8 mouse cellular contexts compared by ENCODE assay signal in the genomic region with DNA sequence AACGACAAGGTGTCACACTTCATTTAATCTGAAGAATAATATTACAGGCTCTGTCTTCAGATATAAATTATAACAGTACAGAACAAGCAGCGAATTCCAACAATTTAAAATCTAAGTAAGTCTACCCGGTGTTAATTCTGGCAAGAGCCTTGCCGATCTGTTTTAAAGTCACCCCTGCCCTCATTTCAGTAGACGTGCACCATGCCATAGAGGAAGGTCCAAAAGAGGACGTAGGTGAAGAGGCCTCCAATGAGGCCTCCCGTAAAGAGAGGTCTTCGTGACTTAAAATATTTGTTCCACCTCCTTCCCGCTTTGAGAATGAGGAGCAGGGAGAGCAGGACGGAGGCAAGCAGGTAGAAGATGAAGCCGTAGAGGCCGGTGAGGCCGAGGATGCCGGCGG. TPM values are rescaled to one million over a fixed set of nuclear protein-coding genes. Genes with fewer than 3 reads are reported as not detected.
DNase-seq lines count a peak whose midpoint lies in the region; ATAC-seq and TF ChIP-seq lines count a peak whose summit lies in the region.

No protein-coding gene starts in this region.

- ATAC-seq in heart, embryonic 15.5 days (replicated peaks; ENCODE audit: insufficient number of reproducible peaks, insufficient read depth, low FRiP score, low read depth): no peak
- ATAC-seq in G1E (ENCODE audit: extremely low read depth, insufficient number of reproducible peaks, low FRiP score, poor library complexity, severe bottlenecking): no peak
- no peak for ATAC-seq in forebrain, embryonic 15.5 days (replicated peaks)

- H3K4me2 ChIP-seq in heart, embryonic 15.5 days: peak overlapping the region; percentile 74
- peak overlapping the region; percentile 62 for H3K4me2 ChIP-seq in forebrain, embryonic 15.5 days (replicated peaks)

- peaks cover 38% of the 10 kb centered on the region for H3K4me1 ChIP-seq in heart, embryonic 15.5 days (replicated peaks)
- H3K4me1 ChIP-seq in G1E (ENCODE audit: insufficient read depth, low read depth, low read length): peaks cover 55% of the 10 kb centered on the region
- H3K4me1 ChIP-seq in forebrain, embryonic 15.5 days: peaks cover 34% of the 10 kb centered on the region

- peak overlapping the region; percentile 81 for H3K4me3 ChIP-seq in heart, embryonic 15.5 days
- H3K4me3 ChIP-seq in G1E (ENCODE audit: low read depth, low read length): peak overlapping the region; percentile 98
- H3K4me3 ChIP-seq in forebrain, embryonic 15.5 days: peak overlapping the region; percentile 69
- peak overlapping the region; percentile 93 for H3K4me3 ChIP-seq in macrophage (ENCODE audit: inconsistent target)

- H3K36me3 ChIP-seq in heart, embryonic 15.5 days: peaks cover 18% of the 10 kb centered on the region
- H3K36me3 ChIP-seq in G1E (replicated peaks): peaks cover 50% of the 10 kb centered on the region
- H3K36me3 ChIP-seq in forebrain, embryonic 15.5 days: peaks cover 7% of the 10 kb centered on the region; the same call in 1 of the 2 replicates
- H3K36me3 ChIP-seq in macrophage (ENCODE audit: inconsistent target): no peaks in the 10 kb centered on the region; the same call in 1 of the 2 replicates

- WGBS in heart, embryonic 15.5 days: under 1% methylated on average over 15 of the region's 15 CpGs
- WGBS in forebrain, embryonic 15.5 days: under 1% methylated on average over 15 of the region's 15 CpGs
- WGBS in macrophage (ENCODE audit: missing documents): 2% methylated on average over 13 of the region's 15 CpGs

- no peaks in the 10 kb centered on the region for H3K27me3 ChIP-seq in heart, embryonic 15.5 days
- H3K27me3 ChIP-seq in G1E (ENCODE audit: insufficient read depth, low read length): 0 out of 2 replicates have a peak, but pooled peaks cover 2% of the 10 kb centered on the region
- H3K27me3 ChIP-seq in forebrain, embryonic 15.5 days: no peaks in the 10 kb centered on the region

- H3K9ac ChIP-seq in heart, embryonic 15.5 days: peak overlapping the region; percentile 94
- H3K9ac ChIP-seq in forebrain, embryonic 15.5 days (replicated peaks): peak overlapping the region; percentile 69

- no peaks in the 10 kb centered on the region for H3K9me3 ChIP-seq in heart, embryonic 15.5 days (replicated peaks)
- no peaks in the 10 kb centered on the region for H3K9me3 ChIP-seq in G1E (replicated peaks)
- H3K9me3 ChIP-seq in forebrain, embryonic 15.5 days: no peaks in the 10 kb centered on the region

- no peak for TF ChIP-seq CTCF in G1E (IDR thresholded peaks at IDR 0.05; ENCODE audit: low read depth, low read length)

- peak overlapping the region; percentile 78 for H3K27ac ChIP-seq in heart, embryonic 15.5 days
- peak overlapping the region; percentile 85 for H3K27ac ChIP-seq in forebrain, embryonic 15.5 days (replicated peaks)
- H3K27ac ChIP-seq in macrophage: peak overlapping the region; percentile 17; the same call in 1 of the 2 replicates

- no peak for DNase-seq in heart, adult 9 months (ENCODE audit: low spot score in 2 of 2)
- DNase-seq in G1E (ENCODE audit: low spot score): peak; percentile 52
- no peak for DNase-seq in adrenal gland, postnatal 14 days
- no peak for DNase-seq in embryo, embryonic 9.5 days (ENCODE audit: extremely low spot score)
- DNase-seq in gastrocnemius, adult 8-10 months (ENCODE audit: low spot score in 2 of 2): no peak

- H3K79me2 ChIP-seq in macrophage (ENCODE audit: inconsistent target): peaks cover 78% of the 10 kb centered on the region

RNA-seq across cellular contexts. Expression of gene Emc6, which starts 0.7 kb away (rescaled TPM):
- 90.7 and 98.9 TPM in 2 replicates for polyA plus RNA-seq in heart, embryonic 15.5 days (2015; fragmentation: Nextera tagmentation; extraction: Ambion mirVana)
- total RNA-seq in G1E (2014; fragmentation: Nextera tagmentation) (54.7 and 66.2 TPM in 2 replicates), G1E (2017) (43.7 and 52.7 TPM in 2 replicates)
- polyA plus RNA-seq in G1E (2012) (178 and 243 TPM in 2 replicates), macrophage (2018) (17.6 to 52.2 TPM (median 32.5 TPM) in 3 replicates)
- 131 and 132 TPM in 2 replicates for polyA plus RNA-seq in forebrain, embryonic 15.5 days (2015; fragmentation: Nextera tagmentation; extraction: Ambion mirVana)
- total RNA-seq in macrophage (2018; cell fraction: chromatin; rRNA removed): 10 to 100 TPM in 4 of 26 experiments, 1 to 10 TPM in 22; 2.5 to 11.7 (median 7.7) TPM
- 10 to 100 TPM; 27.5 to 39.7 (median 34.7) TPM for total RNA-seq in macrophage (2018; cell fraction: cytosol; rRNA removed)
- total RNA-seq in macrophage (2018; cell fraction: nucleus; rRNA removed): 10 to 100 TPM in 24 of 26 experiments, 1 to 10 TPM in 2; 7.9 to 32.0 (median 16.5) TPM
- total RNA-seq in adrenal gland, postnatal 14 days (2021): 104 and 115 TPM in 2 replicates
- 10 to 100 TPM; 80.9 to 89.6 (median 84.1) TPM for total RNA-seq in gastrocnemius, adult 8-10 months (2022)

RNA-seq across cellular contexts. Expression of gene Tax1bp3, which starts 0.7 kb away (rescaled TPM):
- polyA plus RNA-seq in heart, embryonic 15.5 days (2015; fragmentation: Nextera tagmentation; extraction: Ambion mirVana): 222 and 231 TPM in 2 replicates
- total RNA-seq in G1E (2014; fragmentation: Nextera tagmentation): 7.4 and 9.2 TPM in 2 replicates
- total RNA-seq in G1E (2017): 17.8 and 21.1 TPM in 2 replicates
- 4.1 and 9.0 TPM in 2 replicates for polyA plus RNA-seq in G1E (2012)
- polyA plus RNA-seq in forebrain, embryonic 15.5 days (2015; fragmentation: Nextera tagmentation; extraction: Ambion mirVana): 172 and 173 TPM in 2 replicates
- total RNA-seq in macrophage (2018; cell fraction: chromatin; rRNA removed): 10 to 100 TPM in 20 of 26 experiments, 1 to 10 TPM in 6; 2.8 to 30.3 (median 13.4) TPM
- total RNA-seq in macrophage (2018; cell fraction: cytosol; rRNA removed): 10 to 100 TPM; 23.9 to 50.8 (median 36.4) TPM
- 10 to 100 TPM in 21 of 26 experiments, 1 to 10 TPM in 5; 7.3 to 26.7 (median 16.3) TPM for total RNA-seq in macrophage (2018; cell fraction: nucleus; rRNA removed)
- polyA plus RNA-seq in macrophage (2018): 31.5 to 54.1 TPM (median 45.7 TPM) in 3 replicates
- 69.6 and 69.7 TPM in 2 replicates for total RNA-seq in adrenal gland, postnatal 14 days (2021)
- total RNA-seq in gastrocnemius, adult 8-10 months (2022): 1 to 10 TPM; 4.9 to 9.2 (median 7.2) TPM

RNA-seq across cellular contexts. Expression of gene P2rx5, which starts 16.0 kb away (rescaled TPM):
- 2.0 TPM in 2 replicates for polyA plus RNA-seq in heart, embryonic 15.5 days (2015; fragmentation: Nextera tagmentation; extraction: Ambion mirVana)
- total RNA-seq in G1E (2014; fragmentation: Nextera tagmentation) (not detected in 2 replicates), G1E (2017) (0.05 TPM in 1 of 2 replicates, not detected in the other)
- polyA plus RNA-seq in G1E (2012) (not detected in 2 replicates), macrophage (2018) (0.08 to 0.42 TPM in 2 of 3 replicates, not detected in the other)
- polyA plus RNA-seq in forebrain, embryonic 15.5 days (2015; fragmentation: Nextera tagmentation; extraction: Ambion mirVana): 1.0 and 1.3 TPM in 2 replicates
- total RNA-seq in macrophage (2018; cell fraction: chromatin; rRNA removed): 1 to 10 TPM in 4 of 26 experiments, under 1 TPM in 9, not detected in 13; 0.25 to 1.3 (median 0.68) TPM
- under 1 TPM in 23 of 26 experiments, not detected in 3; 0.06 to 0.53 (median 0.14) TPM for total RNA-seq in macrophage (2018; cell fraction: cytosol; rRNA removed)
- 1 to 10 TPM in 3 of 26 experiments, under 1 TPM in 19, not detected in 4; 0.25 to 1.8 (median 0.70) TPM for total RNA-seq in macrophage (2018; cell fraction: nucleus; rRNA removed)
- 12.7 and 14.2 TPM in 2 replicates for total RNA-seq in adrenal gland, postnatal 14 days (2021)
- 1 to 10 TPM; 6.4 to 9.5 (median 7.0) TPM for total RNA-seq in gastrocnemius, adult 8-10 months (2022)

RNA-seq across cellular contexts. Expression of gene Ctns, which starts 22.7 kb away (rescaled TPM):
- 12.5 and 13.2 TPM in 2 replicates for polyA plus RNA-seq in heart, embryonic 15.5 days (2015; fragmentation: Nextera tagmentation; extraction: Ambion mirVana)
- 19.8 and 23.3 TPM in 2 replicates for total RNA-seq in G1E (2014; fragmentation: Nextera tagmentation)
- total RNA-seq in G1E (2017): 28.7 and 30.6 TPM in 2 replicates
- polyA plus RNA-seq in G1E (2012): 1.9 and 3.6 TPM in 2 replicates
- polyA plus RNA-seq in forebrain, embryonic 15.5 days (2015; fragmentation: Nextera tagmentation; extraction: Ambion mirVana): 17.4 and 21.5 TPM in 2 replicates
- 100 to 1,000 TPM in 1 of 26 experiments, 10 to 100 TPM in 25; 14.4 to 106 (median 40.0) TPM for total RNA-seq in macrophage (2018; cell fraction: chromatin; rRNA removed)
- 10 to 100 TPM; 21.6 to 71.3 (median 33.0) TPM for total RNA-seq in macrophage (2018; cell fraction: cytosol; rRNA removed)
- 100 to 1,000 TPM in 5 of 26 experiments, 10 to 100 TPM in 21; 23.7 to 128 (median 60.2) TPM for total RNA-seq in macrophage (2018; cell fraction: nucleus; rRNA removed)
- 28.3 to 65.1 TPM (median 44.3 TPM) in 3 replicates for polyA plus RNA-seq in macrophage (2018)
- total RNA-seq in adrenal gland, postnatal 14 days (2021): 12.9 and 16.6 TPM in 2 replicates
- total RNA-seq in gastrocnemius, adult 8-10 months (2022): 1 to 10 TPM; 3.3 to 4.3 (median 4.1) TPM

RNA-seq across cellular contexts. Expression of gene Shpk, which starts 23.1 kb away (rescaled TPM):
- 0.76 and 1.1 TPM in 2 replicates for polyA plus RNA-seq in heart, embryonic 15.5 days (2015; fragmentation: Nextera tagmentation; extraction: Ambion mirVana)
- total RNA-seq in G1E (2014; fragmentation: Nextera tagmentation) (2.1 and 2.4 TPM in 2 replicates), G1E (2017) (2.8 and 3.2 TPM in 2 replicates)
- polyA plus RNA-seq in G1E (2012) (0.83 and 0.95 TPM in 2 replicates), macrophage (2018) (3.1 to 4.5 TPM (median 3.4 TPM) in 3 replicates)
- polyA plus RNA-seq in forebrain, embryonic 15.5 days (2015; fragmentation: Nextera tagmentation; extraction: Ambion mirVana): 1.2 and 1.6 TPM in 2 replicates
- 10 to 100 TPM in 1 of 26 experiments, 1 to 10 TPM in 19, under 1 TPM in 6; 0.21 to 10.4 (median 4.2) TPM for total RNA-seq in macrophage (2018; cell fraction: chromatin; rRNA removed)
- total RNA-seq in macrophage (2018; cell fraction: cytosol; rRNA removed): 1 to 10 TPM; 1.2 to 4.9 (median 4.0) TPM
- total RNA-seq in macrophage (2018; cell fraction: nucleus; rRNA removed): 1 to 10 TPM in 23 of 26 experiments, under 1 TPM in 3; 0.38 to 9.6 (median 4.4) TPM
- 10.3 and 11.8 TPM in 2 replicates for total RNA-seq in adrenal gland, postnatal 14 days (2021)
- 1 to 10 TPM in 1 of 4 experiments, under 1 TPM in 3; 0.29 to 1.1 (median 0.71) TPM for total RNA-seq in gastrocnemius, adult 8-10 months (2022)

Comparison
In these comparisons a context has a peak if more than half of its experiments do, and no peak if none do; other contexts are left out.
1. H3K27ac ChIP-seq: peak in every context shown above with its lines; median percentile 85 in forebrain, embryonic 15.5 days; 78 in heart, embryonic 15.5 days; 17 in macrophage.